Mouse (Mus musculus) right cerebral cortex, postnatal 25 days (tissue): Measurements from ENCODE around the gene Ulk4.
A peak's percentile ranks its signal among the peaks of the same experiment; 100 is the strongest.
"Not testable (repeated sequence)": the region's sequence is repeated elsewhere in the genome, so short reads cannot be mapped to it uniquely, and the experiment has no call there.

Experiments used
- DNase-seq: peaks from one replicate; pipeline ENCODE4 v3.0.0; 2022

Ulk4 gene

GRCm38 (mm10) chr9:120929081-120929480 lies 347.9 kb downstream of the Ulk4 start, which contains the start of gene Ctnnb1:
Gene Ctnnb1 (plus strand): TSS chr9:120929216.
- no peak for DNase-seq

GRCm38 (mm10) chr9:120926939-120927606 lies 349.9 kb downstream of the Ulk4 start:
- no peak for DNase-seq

- no peak for DNase-seq
These were observed 350.9 kb downstream of the Ulk4 start for GRCm38 (mm10) chr9:120926126-120926525.

GRCm38 (mm10) chr9:120919130-120919529 lies 357.9 kb downstream of the Ulk4 start:
- no peak for DNase-seq

- DNase-seq: peak; percentile 32
These were observed 358.4 kb downstream of the Ulk4 start for GRCm38 (mm10) chr9:120918642-120919041.

GRCm38 (mm10) chr9:120918211-120918610 lies 358.8 kb downstream of the Ulk4 start:
- no peak for DNase-seq

- DNase-seq: not testable (repeated sequence)
These were observed 359.4 kb downstream of the Ulk4 start for GRCm38 (mm10) chr9:120917619-120918018.

- no peak for DNase-seq
These were observed 362.0 kb downstream of the Ulk4 start for GRCm38 (mm10) chr9:120914877-120915459.

- DNase-seq: no peak
These were observed 362.6 kb downstream of the Ulk4 start for GRCm38 (mm10) chr9:120914429-120914828.

GRCm38 (mm10) chr9:120913152-120913551 lies 363.8 kb downstream of the Ulk4 start:
- no peak for DNase-seq

GRCm38 (mm10) chr9:120908461-120908860 lies 368.5 kb downstream of the Ulk4 start:
- DNase-seq: no peak
